Mouse (Mus musculus): ENCODE data around the gene Rabep2.

The Rabep2 gene

GRCm38 (mm10) chr7:126494120-126494519 lies 65.6 kb downstream of the Rabep2 start:
- DNase-seq (ENCODE audit: low read depth, low spot score): no peak

GRCm38 (mm10) chr7:126496475-126496874 lies 67.9 kb downstream of the Rabep2 start:
- no peak for DNase-seq (ENCODE audit: low read depth, low spot score)

- DNase-seq (ENCODE audit: low read depth, low spot score): no peak
Measured at GRCm38 (mm10) chr7:126497966-126498365, 69.4 kb downstream of the Rabep2 start.

All from A20 (cell line).